Mouse (Mus musculus) embryonic stem cell, embryonic (primary cell): ENCODE measurements around the gene Snd1.

Source experiments
- CTCF ChIA-PET, 4 experiments: fragments of 300-600 bp in 2 of 4; fragments of 350-600 bp in 2 of 4; sonication (Branson Sonifier 250); formaldehyde crosslinking; loops; one replicate each; lab custom pipeline; 2022; ENCODE audit warnings: inconsistent platforms in 2 of 4; lab: Charles Lee
- POLR2A ChIA-PET, 4 experiments: fragments of 300-600 bp in 2 of 4; fragments of 350-600 bp in 2 of 4; sonication (Branson Sonifier 250); formaldehyde crosslinking; loops; one replicate each; lab custom pipeline; 2022; ENCODE audit warnings: antibody characterized with exemption in 4 of 4, inconsistent platforms in 1 of 4; lab: Charles Lee

Snd1 gene

GRCm38 (mm10) chr6:28720391-28721171 is 245.6 kb downstream of the Snd1 start:
- ChIA-PET POLR2A (interaction anchor here in 2 of 4 experiments (0.6 to 1.9 kb wide), 9 partner anchors 9 to 58 kb away, joined by 3 to 9 read pairs (median 4); no protein-coding TSS in a partner anchor), CTCF (interaction anchor here in 1 of 4 experiments (0.7 kb wide), 1 partner anchor 16 kb away, joined by 3 read pairs; no protein-coding TSS in a partner anchor)

- POLR2A ChIA-PET, result interaction anchor here in 2 of 4 experiments (0.6 to 3.1 kb wide), 6 partner anchors 11 to 99 kb away, joined by 3 to 19 read pairs (median 6); no protein-coding TSS in a partner anchor
- CTCF ChIA-PET, result interaction anchor here in 1 of 4 experiments (0.6 to 0.7 kb wide), 2 partner anchors 232 to 517 kb away, joined by 3 read pairs; no protein-coding TSS in a partner anchor
These were observed 248.1 kb downstream of the Snd1 start for GRCm38 (mm10) chr6:28723059-28723458.

- POLR2A ChIA-PET, result interaction anchor here (0.6 to 3.1 kb wide), 23 partner anchors 9 to 329 kb away, joined by 3 to 19 read pairs (median 4); no protein-coding TSS in a partner anchor
- CTCF ChIA-PET, result interaction anchor here in 3 of 4 experiments (0.6 to 0.7 kb wide), 7 partner anchors 38 to 304 kb away, joined by 3 to 8 read pairs (median 3); no protein-coding TSS in a partner anchor
These were observed 249.8 kb downstream of the Snd1 start for GRCm38 (mm10) chr6:28724776-28725175.

- CTCF ChIA-PET, result no interaction called here
- POLR2A ChIA-PET, result interaction anchor here in 3 of 4 experiments (0.7 to 1.7 kb wide), 11 partner anchors 8 to 103 kb away, joined by 3 to 7 read pairs (median 4); partner anchors contain the start of gene Lrrc4 (in 1 of the 3)
These were observed 254.3 kb downstream of the Snd1 start for GRCm38 (mm10) chr6:28729236-28729635.

- ChIA-PET CTCF (no interaction called here), POLR2A (interaction anchor here in 3 of 4 experiments (0.7 to 1.7 kb wide), 10 partner anchors 8 to 102 kb away, joined by 3 to 7 read pairs (median 4); partner anchors contain the start of gene Lrrc4 (in 1 of the 3))
These were observed 254.7 kb downstream of the Snd1 start for GRCm38 (mm10) chr6:28729649-28730048.

GRCm38 (mm10) chr6:28731246-28731645 is 256.3 kb downstream of the Snd1 start:
- ChIA-PET POLR2A (interaction anchor here in 1 of 4 experiments (0.9 to 5.6 kb wide), 4 partner anchors 10 to 17 kb away, joined by 3 to 26 read pairs (median 4); no protein-coding TSS in a partner anchor), CTCF (no interaction called here)

- POLR2A ChIA-PET, result interaction anchor here in 2 of 4 experiments (0.7 to 5.6 kb wide), 12 partner anchors 10 to 98 kb away, joined by 3 to 26 read pairs (median 4); partner anchors contain the start of gene Lrrc4 (in 1 of the 2)
- CTCF ChIA-PET, result interaction anchor here in 2 of 4 experiments (0.5 to 0.6 kb wide), 2 partner anchors 8 to 291 kb away, joined by 3 read pairs; no protein-coding TSS in a partner anchor
These were observed 259.1 kb downstream of the Snd1 start for GRCm38 (mm10) chr6:28733884-28734647.

- POLR2A ChIA-PET, result interaction anchor here in 2 of 4 experiments (1.3 to 5.6 kb wide), 7 partner anchors 9 to 27 kb away, joined by 3 to 26 read pairs (median 8); no protein-coding TSS in a partner anchor
- CTCF ChIA-PET, result no interaction called here
These were observed 260.2 kb downstream of the Snd1 start for GRCm38 (mm10) chr6:28735116-28735515.

GRCm38 (mm10) chr6:28736665-28737064 is 261.7 kb downstream of the Snd1 start:
- ChIA-PET CTCF (no interaction called here), POLR2A (interaction anchor here in 1 of 4 experiments (3.5 to 4.2 kb wide), 2 partner anchors 12 to 13 kb away, joined by 10 to 21 read pairs; no protein-coding TSS in a partner anchor)

GRCm38 (mm10) chr6:28737601-28738000 is 262.7 kb downstream of the Snd1 start:
- ChIA-PET POLR2A (interaction anchor here in 3 of 4 experiments (1.1 to 4.2 kb wide), 5 partner anchors 9 to 14 kb away, joined by 3 to 21 read pairs (median 8); no protein-coding TSS in a partner anchor), CTCF (no interaction called here)

GRCm38 (mm10) chr6:28743586-28743985 is 268.6 kb downstream of the Snd1 start:
- ChIA-PET CTCF (no interaction called here), POLR2A (interaction anchor here in 1 of 4 experiments (1.2 to 5.2 kb wide), 3 partner anchors 10 to 264 kb away, joined by 3 to 26 read pairs (median 5); no protein-coding TSS in a partner anchor)

- CTCF ChIA-PET, result no interaction called here
- POLR2A ChIA-PET, result interaction anchor here in 2 of 4 experiments (1.1 to 6.4 kb wide), 6 partner anchors 13 to 149 kb away, joined by 3 to 70 read pairs (median 30); no protein-coding TSS in a partner anchor
These were observed 270.9 kb downstream of the Snd1 start for GRCm38 (mm10) chr6:28745864-28746263.

- POLR2A ChIA-PET, result interaction anchor here in 2 of 4 experiments (1.0 to 6.4 kb wide), 13 partner anchors 8 to 150 kb away, joined by 3 to 70 read pairs (median 13); no protein-coding TSS in a partner anchor
- CTCF ChIA-PET, result interaction anchor here in 1 of 4 experiments (2.6 kb wide), 1 partner anchor 13 kb away, joined by 9 read pairs; no protein-coding TSS in a partner anchor
These were observed 272.1 kb downstream of the Snd1 start for GRCm38 (mm10) chr6:28747025-28747424.

- ChIA-PET CTCF (interaction anchor here in 2 of 4 experiments (0.5 to 2.6 kb wide), 3 partner anchors 12 to 663 kb away, joined by 3 to 9 read pairs (median 4); no protein-coding TSS in a partner anchor), POLR2A (interaction anchor here (0.5 to 6.4 kb wide), 34 partner anchors 9 to 649 kb away, joined by 3 to 70 read pairs (median 5); partner anchors contain the start of gene Lrrc4 (in 1 of the 4))
These were observed 273.2 kb downstream of the Snd1 start for GRCm38 (mm10) chr6:28747931-28748670.

- ChIA-PET CTCF (interaction anchor here in 1 of 4 experiments (1.2 to 2.6 kb wide), 2 partner anchors 11 to 275 kb away, joined by 4 to 9 read pairs; no protein-coding TSS in a partner anchor), POLR2A (interaction anchor here in 3 of 4 experiments (1.0 to 6.4 kb wide), 17 partner anchors 8 to 182 kb away, joined by 3 to 70 read pairs (median 7); partner anchors contain the start of gene Lrrc4 (in 1 of the 3))
These were observed 274.3 kb downstream of the Snd1 start for GRCm38 (mm10) chr6:28749224-28749623.

- ChIA-PET CTCF (interaction anchor here in 1 of 4 experiments (0.6 kb wide), 1 partner anchor 164 kb away, joined by 3 read pairs; no protein-coding TSS in a partner anchor), POLR2A (interaction anchor here in 2 of 4 experiments (0.6 to 6.4 kb wide), 3 partner anchors 10 to 22 kb away, joined by 3 to 47 read pairs (median 3); no protein-coding TSS in a partner anchor)
These were observed 276.2 kb downstream of the Snd1 start for GRCm38 (mm10) chr6:28751186-28751585.
